Mouse (Mus musculus) T-helper 2 cell (primary cell): ENCODE measurements around the gene Npm3.

ENCODE experiments used
- in situ Hi-C: fragments of 300-600 bp; cut with MboI, MseI; formaldehyde crosslinking; loops from one replicate; pipeline ENCODE4 v1.15.1; 2025; ENCODE audit warnings: high pct_unique_total_duplicates

Npm3 gene

GRCm38 (mm10) chr19:45749243-45750043 lies at the start of gene Npm3:
Gene Npm3 (minus strand): TSS chr19:45749591.
- in situ Hi-C loops = loop anchor here (5.0 to 10.0 kb wide), 2 partner anchors 177 to 535 kb away; no protein-coding TSS in a partner anchor

GRCm38 (mm10) chr19:45796879-45797278 lies 47.5 kb upstream of the Npm3 start:
- in situ Hi-C loops = no loop called here

- in situ Hi-C loops = no loop called here
Measured at GRCm38 (mm10) chr19:45796061-45796556, 46.7 kb upstream of the Npm3 start.

- in situ Hi-C loops = no loop called here
Measured at GRCm38 (mm10) chr19:45795406-45795944, 46.1 kb upstream of the Npm3 start.

- in situ Hi-C loops = no loop called here
Measured at GRCm38 (mm10) chr19:45794718-45795117, 45.3 kb upstream of the Npm3 start.

- in situ Hi-C loops = no loop called here
Measured at GRCm38 (mm10) chr19:45792404-45792803, 43.0 kb upstream of the Npm3 start.

GRCm38 (mm10) chr19:45789888-45790874 lies 40.8 kb upstream of the Npm3 start:
- in situ Hi-C loops = loop anchor here (5.0 kb wide), 1 partner anchor 207 kb away; the partner anchor contains the start of gene Armh3

GRCm38 (mm10) chr19:45789365-45789764 lies 40.0 kb upstream of the Npm3 start:
- in situ Hi-C loops = loop anchor here (5.0 kb wide), 1 partner anchor 208 kb away; the partner anchor contains the start of gene Armh3

GRCm38 (mm10) chr19:45788337-45788736 lies 38.9 kb upstream of the Npm3 start:
- in situ Hi-C loops = loop anchor here (5.0 kb wide), 1 partner anchor 209 kb away; the partner anchor contains the start of gene Armh3

GRCm38 (mm10) chr19:45787450-45787849 lies 38.1 kb upstream of the Npm3 start:
- in situ Hi-C loops = loop anchor here (5.0 kb wide), 1 partner anchor 210 kb away; the partner anchor contains the start of gene Armh3

- in situ Hi-C loops = loop anchor here (5.0 kb wide), 1 partner anchor 212 kb away; the partner anchor contains the start of gene Armh3
Measured at GRCm38 (mm10) chr19:45785470-45785869, 36.1 kb upstream of the Npm3 start.

- in situ Hi-C loops = no loop called here
Measured at GRCm38 (mm10) chr19:45783933-45784576, 34.7 kb upstream of the Npm3 start.

- in situ Hi-C loops = no loop called here
Measured at GRCm38 (mm10) chr19:45783181-45783932, 34.0 kb upstream of the Npm3 start, which contains the start of gene Mgea5. Gene Mgea5 (minus strand): TSS chr19:45783837.

GRCm38 (mm10) chr19:45782315-45783001 lies 33.1 kb upstream of the Npm3 start:
- in situ Hi-C loops = no loop called here

- in situ Hi-C loops = no loop called here
Measured at GRCm38 (mm10) chr19:45781676-45782075, 32.3 kb upstream of the Npm3 start.

- in situ Hi-C loops = no loop called here
Measured at GRCm38 (mm10) chr19:45780350-45780915, 31.0 kb upstream of the Npm3 start.

- in situ Hi-C loops = no loop called here
Measured at GRCm38 (mm10) chr19:45775486-45775885, 26.1 kb upstream of the Npm3 start.

- in situ Hi-C loops = no loop called here
Measured at GRCm38 (mm10) chr19:45771501-45771900, 22.1 kb upstream of the Npm3 start.

GRCm38 (mm10) chr19:45760810-45761209 lies 11.4 kb upstream of the Npm3 start:
- in situ Hi-C loops = no loop called here
